Mouse (Mus musculus) embryo, embryonic 10 days (tissue): Measurements from ENCODE around the gene Qrfpr.

Experiments
- DNase-seq: peaks from one replicate; pipeline ENCODE4 v3.0.0-alpha.2; 2015; ENCODE audit warnings: low spot score

The Qrfpr gene

GRCm38 (mm10) chr3:36150934-36151686 lies 71.0 kb downstream of the Qrfpr start, which contains the start of gene D3Ertd254e:
Gene D3Ertd254e, plus strand, starts transcription at chr3:36151017.
- DNase-seq: peak; percentile 95

DNA sequence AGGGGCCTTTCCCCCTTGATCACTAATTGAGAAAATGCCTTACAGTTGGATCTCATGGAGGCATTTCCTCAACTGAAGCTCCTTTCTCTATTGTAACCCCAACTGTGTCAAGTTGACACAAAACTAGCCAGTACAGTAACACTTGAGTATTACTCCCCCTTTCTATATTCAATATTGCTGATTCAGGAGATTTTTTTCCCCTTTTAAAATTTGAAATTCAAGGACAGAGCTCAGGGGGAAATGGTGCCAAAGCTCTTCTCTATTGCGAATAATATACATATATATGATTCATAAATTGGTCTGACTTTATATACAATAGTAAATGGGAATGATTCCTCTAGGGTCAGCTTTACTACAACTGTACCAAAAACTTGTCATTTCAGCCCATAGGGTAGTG lies 71.6 kb downstream of the Qrfpr start:
- DNase-seq: no peak

DNA sequence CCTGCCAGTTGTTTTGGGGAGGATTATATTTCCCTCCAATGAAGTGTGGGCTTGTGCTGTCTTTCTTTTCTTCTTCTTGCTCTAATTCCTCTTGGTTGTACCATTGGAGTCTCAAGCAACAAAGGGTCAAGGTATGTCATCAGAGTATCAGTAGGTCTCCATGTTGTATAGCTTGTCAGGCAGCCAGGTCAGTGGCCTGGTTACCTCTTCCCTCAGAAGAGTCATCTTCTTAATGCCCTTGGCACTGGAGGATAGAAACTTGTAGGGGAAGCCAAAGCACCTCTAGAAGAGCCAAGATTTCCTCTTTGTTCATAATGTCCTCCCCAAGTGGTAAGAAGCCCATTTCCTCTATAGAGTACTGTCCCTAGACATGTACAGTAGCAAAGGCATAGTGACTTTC lies 83.1 kb downstream of the Qrfpr start:
- DNase-seq: no peak

- DNase-seq: no peak
Observed at GRCm38 (mm10) chr3:36138171-36138660, 83.9 kb downstream of the Qrfpr start.

DNA sequence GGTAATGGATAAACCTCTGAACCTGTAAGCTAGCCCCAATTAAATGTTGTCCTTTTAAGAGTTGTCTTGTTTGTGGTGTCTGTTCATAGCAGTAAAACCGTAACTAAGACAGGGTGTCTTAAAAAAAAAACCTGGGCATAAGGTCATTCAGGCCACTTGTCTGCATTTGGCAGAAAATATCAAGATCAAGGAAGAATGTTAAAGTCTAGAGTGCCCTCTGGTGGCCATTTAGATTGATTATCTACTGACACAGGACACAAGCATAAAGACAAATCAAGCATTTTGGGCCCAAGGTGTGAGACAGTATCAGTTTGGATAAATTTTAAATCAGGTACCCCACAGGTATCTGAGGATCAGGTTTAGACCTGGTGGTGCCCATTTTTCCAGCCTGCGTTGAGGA lies 84.6 kb downstream of the Qrfpr start:
- DNase-seq: peak; percentile 54

- no peak for DNase-seq
Observed at GRCm38 (mm10) chr3:36136152-36136551, 86.0 kb downstream of the Qrfpr start.
